Mouse (Mus musculus) stomach, postnatal 0 days (tissue): ENCODE data around the gene Il16.

ENCODE experiments used
- CTCF ChIP-seq: IDR thresholded peaks from 2 replicates; pipeline ENCODE4 v1.5.1; 2016; ENCODE audit warnings: antibody characterized with exemption, low read depth, mild to moderate bottlenecking, moderate library complexity
- EP300 ChIP-seq: optimal IDR thresholded peaks from 2 replicates; pipeline ENCODE3; 2016; ENCODE audit warnings: antibody characterized with exemption

DNA sequence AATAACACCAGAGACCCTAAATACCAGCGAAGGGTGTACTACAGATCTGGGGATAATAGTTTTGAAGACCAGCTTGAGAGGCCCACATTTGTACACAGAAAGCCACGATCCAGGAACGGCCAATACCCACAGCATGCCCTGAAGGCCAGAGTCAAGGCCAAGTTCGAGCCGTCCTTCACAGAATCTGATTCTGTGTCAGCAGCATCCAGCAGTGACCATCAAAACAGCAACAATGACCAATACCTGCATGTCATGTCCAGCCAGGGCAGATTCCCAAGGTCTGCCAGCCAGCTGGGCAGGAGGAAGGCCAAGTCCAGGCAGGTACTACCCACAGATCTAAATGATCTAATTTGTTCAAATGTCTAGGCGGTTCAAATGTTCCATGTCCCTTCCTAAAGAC lies 122.9 kb downstream of the Il16 start:
- TF ChIP-seq CTCF (no peak), EP300 (no peak)
